Mouse (Mus musculus): ENCODE measurements around the gene Gm14137. TPM values are rescaled to one million over a fixed set of nuclear protein-coding genes. Genes with fewer than 3 reads are reported as not detected.
A peak's percentile ranks its signal among the peaks of the same experiment; 100 is the strongest.

The Gm14137 gene
- polyA plus RNA-seq, 1 experiment: not detected

DNA sequence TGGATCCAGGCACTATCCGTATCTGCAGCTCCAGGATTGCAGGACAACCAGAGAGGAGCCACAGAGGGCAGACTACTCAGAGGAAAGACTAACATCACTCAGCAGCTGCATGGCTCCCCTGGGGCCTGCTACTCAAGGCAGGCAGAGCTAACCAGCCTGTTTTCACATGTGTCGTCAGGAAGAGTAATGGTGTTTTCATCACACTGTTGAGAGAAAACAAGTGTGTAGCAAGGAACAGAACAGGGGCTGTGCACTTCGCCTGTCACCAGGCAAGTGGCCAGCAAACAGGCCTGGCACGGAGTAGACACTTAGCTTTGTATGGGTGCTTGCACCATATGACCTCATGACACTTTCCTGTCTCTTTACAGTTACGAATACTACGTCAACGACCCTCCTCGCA lies 2.7 kb upstream of the Gm14137 start:
- Histone ChIP-seq H3K27ac (ENCODE audit: insufficient read depth, low read depth, low read length) (no peak overlapping the region), H3K4me3 (ENCODE audit: insufficient read depth, low read length) (no peak overlapping the region), H3K4me1 (ENCODE audit: control insufficient read depth, insufficient read depth, low read length) (peaks cover 27% of the 10 kb centered on the region)
- TF ChIP-seq CTCF (IDR thresholded peaks at IDR 0.05; ENCODE audit: low read depth, low read length) (no peak), POLR2A (IDR thresholded peaks at IDR 0.05; ENCODE audit: borderline replicate concordance, low read depth, low read length) (no peak)

- Histone ChIP-seq H3K27ac (ENCODE audit: insufficient read depth, low read depth, low read length) (no peak overlapping the region), H3K4me3 (ENCODE audit: insufficient read depth, low read length) (no peak overlapping the region), H3K4me1 (ENCODE audit: control insufficient read depth, insufficient read depth, low read length) (peaks cover 21% of the 10 kb centered on the region)
- TF ChIP-seq POLR2A (IDR thresholded peaks at IDR 0.05; ENCODE audit: borderline replicate concordance, low read depth, low read length) (no peak), CTCF (IDR thresholded peaks at IDR 0.05; ENCODE audit: low read depth, low read length) (no peak)
Observed at GRCm38 (mm10) chr2:119172446-119172845, 1.9 kb upstream of the Gm14137 start.

DNA sequence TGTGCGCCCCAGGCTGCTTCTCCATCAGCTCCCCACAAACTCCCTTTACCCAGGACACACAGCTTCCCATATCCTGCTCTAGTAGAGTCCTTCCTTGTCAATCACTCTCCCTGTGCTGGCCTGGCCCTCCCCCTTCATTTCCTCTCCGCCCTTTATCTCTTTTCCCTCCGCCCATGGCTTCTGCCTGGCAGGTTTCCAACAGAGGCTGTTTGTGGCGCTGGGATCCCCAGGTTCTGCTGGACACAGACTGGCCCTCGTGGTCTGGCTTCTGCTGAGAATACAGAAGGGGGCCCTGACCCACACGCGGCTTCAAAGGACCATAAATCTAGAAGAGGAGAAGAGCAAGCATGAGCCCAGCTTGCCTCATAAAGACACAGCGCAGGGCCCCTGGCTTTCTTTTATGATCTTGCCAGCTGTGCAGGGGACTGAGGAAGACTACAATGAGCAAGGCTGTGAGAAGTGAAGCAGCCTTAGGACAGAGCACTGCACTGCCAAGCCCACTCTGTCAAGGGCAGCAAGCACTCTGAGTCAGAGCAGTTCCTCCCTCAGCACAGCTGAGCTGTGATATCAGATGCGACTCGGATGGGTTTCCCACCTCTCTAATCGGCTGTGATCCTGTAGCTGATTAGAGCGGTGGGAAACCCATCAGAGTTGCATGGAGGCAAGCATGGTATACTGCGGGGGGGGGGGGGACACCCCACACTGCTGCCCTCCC lies 1.3 kb upstream of the Gm14137 start:
- H3K4me1 ChIP-seq (ENCODE audit: control insufficient read depth, insufficient read depth, low read length): peaks cover 21% of the 10 kb centered on the region
- H3K4me3 ChIP-seq (ENCODE audit: insufficient read depth, low read length): no peak overlapping the region
- TF ChIP-seq POLR2A (IDR thresholded peaks at IDR 0.05; ENCODE audit: borderline replicate concordance, low read depth, low read length): no peak
- H3K27ac ChIP-seq (ENCODE audit: insufficient read depth, low read depth, low read length): no peak overlapping the region

DNA sequence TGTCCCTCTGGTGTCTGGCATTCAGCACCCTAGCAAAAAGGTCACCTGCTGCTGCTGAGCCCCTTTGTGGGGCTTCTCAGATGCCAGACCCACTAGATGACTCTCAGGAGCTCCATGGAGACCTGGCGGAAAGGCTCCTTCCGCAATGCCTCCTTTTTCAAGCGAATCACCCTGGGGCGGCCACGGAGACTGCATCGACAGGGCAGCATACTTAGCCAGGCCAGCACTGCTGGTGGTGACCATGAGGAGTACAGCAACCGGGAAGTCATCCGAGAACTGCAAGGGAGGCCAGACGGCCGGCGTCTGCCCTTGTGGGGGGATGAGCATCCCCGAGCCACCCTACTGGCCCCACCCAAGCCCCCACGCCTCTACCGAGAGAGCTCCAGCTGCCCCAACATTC lies 557 bp downstream of the Gm14137 start:
- no peak for TF ChIP-seq CTCF (IDR thresholded peaks at IDR 0.05; ENCODE audit: low read depth, low read length)
- TF ChIP-seq POLR2A (IDR thresholded peaks at IDR 0.05; ENCODE audit: borderline replicate concordance, low read depth, low read length): no peak
- Histone ChIP-seq H3K27ac (ENCODE audit: insufficient read depth, low read depth, low read length) (no peak overlapping the region), H3K4me1 (ENCODE audit: control insufficient read depth, insufficient read depth, low read length) (peaks cover 17% of the 10 kb centered on the region), H3K4me3 (ENCODE audit: insufficient read depth, low read length) (no peak overlapping the region)

GRCm38 (mm10) chr2:119175614-119176013 lies 1.3 kb downstream of the Gm14137 start:
- no peak overlapping the region for H3K27ac ChIP-seq (ENCODE audit: insufficient read depth, low read depth, low read length)
- H3K4me3 ChIP-seq (ENCODE audit: insufficient read depth, low read length): no peak overlapping the region
- peaks cover 13% of the 10 kb centered on the region for H3K4me1 ChIP-seq (ENCODE audit: control insufficient read depth, insufficient read depth, low read length)
- TF ChIP-seq POLR2A (IDR thresholded peaks at IDR 0.05; ENCODE audit: borderline replicate concordance, low read depth, low read length): no peak
- TF ChIP-seq CTCF (IDR thresholded peaks at IDR 0.05; ENCODE audit: low read depth, low read length): no peak

DNA sequence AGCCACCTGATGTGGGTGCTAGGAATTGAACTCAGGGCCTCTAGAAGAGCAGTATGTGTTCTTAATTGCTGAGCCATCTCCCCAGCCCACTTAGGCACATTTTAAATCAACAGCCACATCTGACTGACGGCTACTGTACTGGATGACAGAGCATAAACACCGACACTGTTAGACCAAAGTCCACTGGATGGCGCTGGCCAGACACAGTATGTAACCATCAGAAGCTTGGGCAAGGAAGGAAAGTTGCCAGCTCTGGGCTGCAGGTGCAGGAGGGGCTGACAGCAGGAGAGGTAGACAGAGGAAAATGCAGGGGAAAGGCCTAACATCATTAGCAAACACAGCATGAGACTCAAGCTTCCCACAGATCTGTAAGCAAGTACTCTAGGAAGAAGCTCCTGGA lies 2.5 kb downstream of the Gm14137 start:
- H3K27ac ChIP-seq (ENCODE audit: insufficient read depth, low read depth, low read length): no peak overlapping the region

DNA sequence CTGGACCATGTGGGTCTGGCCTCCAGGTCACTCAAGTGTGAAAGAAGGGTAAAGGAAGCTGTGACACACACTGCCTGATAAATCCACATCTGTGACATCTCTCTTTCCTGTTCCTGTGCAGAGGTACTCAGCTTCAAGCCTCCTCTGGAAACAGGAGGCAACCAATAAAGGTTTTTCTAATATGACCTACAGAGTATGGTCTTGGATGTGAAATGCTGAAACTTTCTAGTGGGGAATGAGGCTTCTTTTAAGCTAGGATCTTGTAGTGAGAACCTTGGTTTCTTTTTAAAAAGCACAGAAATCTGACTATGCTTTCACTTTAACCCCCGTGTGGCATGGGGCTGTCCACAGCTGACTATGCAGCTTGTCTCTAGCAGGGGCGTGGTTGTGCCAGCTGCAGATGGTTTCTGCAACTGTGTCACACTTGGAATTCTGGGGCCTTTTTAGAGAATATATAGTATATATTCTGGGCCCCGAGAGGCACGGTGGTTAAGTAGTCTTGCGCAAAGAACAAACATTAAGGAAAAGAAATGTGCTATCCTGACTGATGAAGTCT lies 3.2 kb downstream of the Gm14137 start:
- Histone ChIP-seq H3K4me3 (ENCODE audit: insufficient read depth, low read length) (no peak overlapping the region), H3K27ac (ENCODE audit: insufficient read depth, low read depth, low read length) (no peak overlapping the region), H3K4me1 (ENCODE audit: control insufficient read depth, insufficient read depth, low read length) (peaks cover 9% of the 10 kb centered on the region)
- TF ChIP-seq CTCF (IDR thresholded peaks at IDR 0.05; ENCODE audit: low read depth, low read length) (no peak), POLR2A (IDR thresholded peaks at IDR 0.05; ENCODE audit: borderline replicate concordance, low read depth, low read length) (no peak)

More for the DNA sequence above, 2.5 kb downstream of the Gm14137 start:
- no peak for TF ChIP-seq POLR2A (IDR thresholded peaks at IDR 0.05; ENCODE audit: borderline replicate concordance, low read depth, low read length)
- no peak for TF ChIP-seq CTCF (IDR thresholded peaks at IDR 0.05; ENCODE audit: low read depth, low read length)
- Histone ChIP-seq H3K4me1 (ENCODE audit: control insufficient read depth, insufficient read depth, low read length) (peaks cover 13% of the 10 kb centered on the region), H3K4me3 (ENCODE audit: insufficient read depth, low read length) (no peak overlapping the region)

DNA sequence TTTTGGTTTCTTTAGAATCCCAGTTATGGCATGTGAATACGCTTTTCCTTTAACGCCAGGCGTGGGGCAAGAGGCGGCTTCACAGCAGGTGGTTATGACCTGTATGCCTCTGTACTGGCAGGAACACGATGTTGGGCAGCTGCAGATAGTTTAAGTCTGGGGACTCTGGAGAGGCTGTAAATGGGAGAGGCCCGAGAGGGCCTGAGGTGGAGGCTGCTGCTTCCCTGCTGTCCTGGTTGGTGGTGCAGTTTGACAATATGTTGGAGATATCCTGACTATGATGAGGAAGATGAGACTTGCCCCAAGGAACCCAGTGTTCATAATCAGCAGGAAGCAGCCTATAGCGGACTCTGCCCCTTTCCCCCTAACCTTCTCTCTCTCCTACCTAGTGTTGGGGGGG lies 8.6 kb downstream of the Gm14137 start:
- H3K4me3 ChIP-seq (ENCODE audit: insufficient read depth, low read length): no peak overlapping the region
- no peaks in the 10 kb centered on the region for H3K4me1 ChIP-seq (ENCODE audit: control insufficient read depth, insufficient read depth, low read length)
- TF ChIP-seq CTCF (IDR thresholded peaks at IDR 0.05; ENCODE audit: low read depth, low read length): no peak
- no peak for TF ChIP-seq POLR2A (IDR thresholded peaks at IDR 0.05; ENCODE audit: borderline replicate concordance, low read depth, low read length)

GRCm38 (mm10) chr2:119189029-119189710 lies 14.9 kb downstream of the Gm14137 start:
- no peak overlapping the region for H3K27ac ChIP-seq (ENCODE audit: insufficient read depth, low read depth, low read length)
- H3K4me3 ChIP-seq (ENCODE audit: insufficient read depth, low read length): peak overlapping the region; percentile 19; the same call in 1 of the 2 replicates
- TF ChIP-seq POLR2A (IDR thresholded peaks at IDR 0.05; ENCODE audit: borderline replicate concordance, low read depth, low read length) (no peak), CTCF (IDR thresholded peaks at IDR 0.05; ENCODE audit: low read depth, low read length) (peak; percentile 74)
- H3K4me1 ChIP-seq (ENCODE audit: control insufficient read depth, insufficient read depth, low read length): peaks cover 3% of the 10 kb centered on the region; the same call in 1 of the 2 replicates

More for the DNA sequence above, 8.6 kb downstream of the Gm14137 start:
- H3K27ac ChIP-seq (ENCODE audit: insufficient read depth, low read depth, low read length): no peak overlapping the region

DNA sequence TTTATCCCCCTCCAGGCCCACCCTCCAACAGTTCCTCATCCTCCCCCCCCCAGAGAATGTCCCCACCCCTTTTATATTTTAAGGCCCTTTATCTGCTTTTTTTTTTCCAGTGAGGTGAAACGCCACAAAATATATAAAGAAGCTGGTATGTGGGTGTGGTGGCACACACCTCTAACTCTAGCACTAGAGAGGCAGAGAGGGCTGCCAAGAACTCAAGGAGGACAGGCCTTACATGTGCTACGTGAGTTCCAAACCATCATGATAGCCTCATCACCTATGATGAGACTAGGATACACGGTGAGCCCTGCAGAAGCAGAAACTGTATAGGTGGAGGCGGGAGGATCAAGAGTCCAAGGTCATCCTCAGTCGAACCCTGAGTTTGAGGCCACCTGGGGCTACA lies 16.7 kb downstream of the Gm14137 start:
- Histone ChIP-seq H3K27ac (ENCODE audit: insufficient read depth, low read depth, low read length) (no peak overlapping the region), H3K4me3 (ENCODE audit: insufficient read depth, low read length) (no peak overlapping the region), H3K4me1 (ENCODE audit: control insufficient read depth, insufficient read depth, low read length) (peaks cover 3% of the 10 kb centered on the region; the same call in 1 of the 2 replicates)
- TF ChIP-seq POLR2A (IDR thresholded peaks at IDR 0.05; ENCODE audit: borderline replicate concordance, low read depth, low read length) (no peak), CTCF (IDR thresholded peaks at IDR 0.05; ENCODE audit: low read depth, low read length) (no peak)
